Mouse (Mus musculus): ENCODE results near the gene Mprip.
"Not testable (repeated sequence)": the region's sequence is repeated elsewhere in the genome, so short reads cannot be mapped to it uniquely, and the experiment has no call there.

The Mprip gene

DNA sequence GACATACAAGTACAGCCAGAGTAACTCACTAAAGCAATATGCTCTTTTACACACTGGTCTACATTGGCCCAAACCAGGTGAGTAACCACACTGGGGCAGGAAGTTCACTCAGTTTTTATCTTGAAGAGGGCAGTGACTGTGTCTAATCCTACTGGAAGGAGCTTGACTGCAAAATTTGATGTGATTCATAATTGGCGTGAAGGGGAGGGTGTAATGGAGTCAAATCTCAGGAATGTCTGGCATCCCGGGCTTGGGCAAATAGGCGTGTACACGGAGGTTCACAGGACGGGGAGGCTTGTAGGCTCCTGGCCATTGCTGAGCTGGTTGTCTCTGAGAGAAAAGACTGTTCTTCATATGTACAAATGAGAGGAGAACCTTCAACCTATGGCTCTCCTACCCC is 5.8 kb upstream of the Mprip start:
- no peak for DNase-seq

GRCm38 (mm10) chr11:59656016-59656415 is 5.1 kb upstream of the Mprip start:
- DNase-seq = no peak

DNA sequence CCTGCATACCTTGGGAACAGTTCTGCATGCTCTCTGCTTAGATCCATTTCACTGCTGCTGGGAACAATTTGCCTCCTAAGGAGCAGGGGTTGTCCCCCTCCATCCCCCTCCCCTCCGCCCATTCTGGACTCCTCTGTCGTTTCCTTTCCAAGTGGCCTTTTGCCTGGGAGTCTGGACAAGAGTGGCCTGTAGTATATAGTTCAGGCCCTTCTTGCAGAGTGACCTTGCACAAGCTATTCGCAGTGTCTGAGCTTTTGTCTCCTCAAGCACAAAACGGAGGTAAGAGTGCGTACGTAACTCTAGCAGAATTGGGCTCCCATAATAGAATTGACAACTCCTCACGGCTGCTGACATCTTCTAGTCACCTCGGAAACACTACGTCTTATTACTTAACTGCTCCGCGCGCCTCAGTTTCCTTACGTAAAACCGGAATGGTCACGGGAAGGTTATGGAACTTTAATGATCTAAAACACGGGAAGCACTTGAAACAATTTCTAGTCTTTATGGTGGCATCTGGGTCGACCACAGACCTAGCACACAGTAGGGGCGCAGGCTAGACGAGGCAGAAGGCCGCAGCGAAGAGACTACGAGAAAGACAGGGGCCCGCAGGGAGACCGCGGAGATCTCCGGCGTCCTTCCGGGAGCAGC is 620 bp downstream of the Mprip start:
- no peak for DNase-seq

GRCm38 (mm10) chr11:59662249-59662788 is 1.2 kb downstream of the Mprip start:
- peak; percentile 97 for DNase-seq

DNA sequence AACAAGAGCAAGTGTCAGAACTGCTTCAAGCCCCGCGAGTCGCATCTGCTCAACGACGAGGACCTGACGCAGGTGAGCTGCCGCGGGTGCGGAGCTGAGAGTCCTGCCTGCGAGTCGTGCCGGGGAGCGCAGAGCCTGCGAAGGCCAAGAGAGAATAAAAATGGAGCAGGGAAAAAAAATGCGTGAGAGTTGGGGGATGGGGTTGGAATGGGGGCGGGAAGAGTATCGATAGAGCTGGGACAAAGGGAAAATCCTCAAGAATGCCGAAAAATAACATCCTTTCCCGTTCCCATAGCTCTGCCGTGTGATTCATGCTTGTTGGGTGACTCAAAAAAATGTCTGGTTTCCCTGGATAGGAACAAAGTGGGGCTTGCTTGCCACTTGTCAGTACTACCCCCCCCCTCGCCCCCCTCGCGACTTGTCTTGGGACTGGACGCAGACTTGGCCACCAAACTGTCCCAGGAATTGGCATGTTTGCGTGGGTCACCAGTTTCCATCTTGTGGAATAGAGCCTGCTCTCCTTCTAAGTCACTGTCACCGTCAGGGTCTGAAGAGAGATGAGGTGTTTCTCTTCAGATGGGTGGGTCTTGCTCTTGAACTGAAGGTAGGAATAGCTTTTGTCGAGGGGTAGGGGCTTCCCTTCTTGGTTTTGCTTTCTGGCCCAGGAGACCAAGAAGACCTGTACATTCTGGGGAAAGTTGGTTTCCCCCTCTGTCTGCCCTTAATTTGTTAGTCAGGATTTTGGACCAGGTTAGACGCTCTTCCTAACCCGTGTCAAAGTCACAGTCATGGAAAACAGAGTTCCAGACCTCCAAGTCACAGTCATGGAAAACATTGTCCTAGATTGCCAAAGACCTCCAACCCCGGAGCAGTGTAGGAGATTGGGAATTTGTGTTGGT is 2.0 kb downstream of the Mprip start:
- no peak for DNase-seq

DNA sequence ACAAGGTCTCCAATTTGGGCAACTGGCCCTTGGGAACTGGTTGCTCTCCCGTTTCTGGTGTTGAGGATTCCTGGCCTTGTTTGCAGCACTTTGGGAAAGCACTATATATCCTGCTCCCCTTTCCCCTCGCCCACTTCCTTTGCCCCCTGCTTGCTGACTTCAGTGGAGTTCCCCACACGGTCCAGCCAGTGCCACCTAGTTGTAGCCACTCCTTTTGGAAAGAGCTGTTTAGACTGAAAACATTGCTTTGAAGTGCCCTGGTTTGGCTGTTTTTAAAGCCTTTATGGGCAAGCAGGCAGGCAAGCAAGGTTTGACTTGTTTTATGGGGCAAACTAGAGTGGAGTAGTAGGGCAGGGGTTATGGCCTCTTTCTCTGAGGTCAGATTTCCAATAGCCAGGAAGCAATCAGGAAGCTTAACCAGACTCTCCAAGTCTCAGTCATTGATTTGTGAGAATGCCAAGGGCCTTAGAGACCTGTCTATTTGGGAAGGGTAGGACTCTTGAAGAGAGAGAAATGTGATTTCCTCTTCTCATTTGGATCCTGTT is 2.7 kb downstream of the Mprip start:
- no peak for DNase-seq

- peak; percentile 42 for DNase-seq
These were observed 3.7 kb downstream of the Mprip start for GRCm38 (mm10) chr11:59664818-59665217.

DNA sequence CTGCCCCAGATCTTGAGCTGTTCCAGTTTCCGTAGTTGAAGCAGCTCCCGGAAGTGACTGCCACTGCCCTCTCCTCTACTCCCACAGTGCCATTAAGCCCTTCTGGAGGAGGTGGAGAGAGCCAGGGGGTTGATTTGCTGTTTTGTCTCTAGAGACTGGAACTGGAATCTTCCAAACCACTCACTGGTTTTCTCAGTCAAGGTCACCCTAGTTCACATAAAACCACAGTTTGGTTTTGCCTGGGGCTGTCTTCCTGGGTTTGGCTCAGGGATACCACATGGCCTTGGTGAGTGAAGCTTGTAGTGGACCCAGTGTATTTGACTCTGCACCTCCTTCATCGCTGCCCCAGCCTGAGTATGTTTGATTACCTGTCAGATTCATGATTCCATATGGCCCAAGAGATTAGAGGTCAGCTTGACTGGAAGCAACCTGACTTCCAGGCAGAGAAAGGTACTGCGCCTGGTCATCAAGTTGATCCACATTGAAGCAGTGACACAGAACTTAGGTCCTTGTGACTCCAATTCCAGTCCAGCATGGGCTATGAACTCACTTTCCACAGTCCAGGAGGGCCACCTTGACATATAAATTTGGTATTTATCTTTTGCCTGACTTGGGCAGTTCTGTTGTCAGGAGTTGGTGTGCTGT is 10.1 kb downstream of the Mprip start:
- no peak for DNase-seq

DNA sequence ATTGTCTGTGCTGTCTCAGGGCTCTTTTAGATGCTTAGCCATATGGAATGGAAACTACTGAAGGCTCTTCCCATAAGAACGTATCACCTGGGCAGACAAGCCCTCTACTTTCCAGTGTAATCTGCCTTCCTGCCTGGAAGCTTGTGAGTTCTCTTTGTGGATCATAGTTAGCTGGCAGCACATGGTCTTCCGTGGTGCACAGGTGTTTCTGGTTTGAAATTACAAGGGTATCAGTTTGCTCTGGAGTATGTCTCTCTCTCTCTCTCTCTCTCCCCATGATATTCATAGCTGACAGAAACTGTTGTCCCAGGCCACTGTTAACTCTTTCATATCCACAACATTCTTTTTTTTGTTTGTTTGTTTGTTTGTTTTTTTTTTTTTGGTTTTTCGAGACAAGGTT is 12.9 kb downstream of the Mprip start:
- no peak for DNase-seq

DNA sequence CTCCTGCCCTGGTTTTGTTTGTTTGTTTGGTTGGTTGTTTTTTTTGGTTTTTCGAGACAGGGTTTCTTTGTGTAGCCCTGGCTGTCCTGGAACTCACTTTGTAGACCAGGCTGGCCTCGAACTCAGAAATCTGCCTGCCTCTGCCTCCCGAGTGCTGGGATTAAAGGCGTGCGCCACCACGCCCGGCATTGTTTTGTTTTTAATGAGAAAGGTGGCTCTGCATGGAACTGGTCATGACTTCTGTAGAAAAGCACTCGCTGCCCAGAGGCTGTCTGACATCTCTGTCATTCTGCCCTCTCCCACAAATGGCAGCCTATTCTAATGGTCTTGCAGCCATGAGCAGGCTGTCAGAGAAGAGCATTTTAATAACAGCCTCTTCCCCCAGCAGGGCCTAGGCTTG is 13.6 kb downstream of the Mprip start:
- DNase-seq = not testable (repeated sequence)

DNA sequence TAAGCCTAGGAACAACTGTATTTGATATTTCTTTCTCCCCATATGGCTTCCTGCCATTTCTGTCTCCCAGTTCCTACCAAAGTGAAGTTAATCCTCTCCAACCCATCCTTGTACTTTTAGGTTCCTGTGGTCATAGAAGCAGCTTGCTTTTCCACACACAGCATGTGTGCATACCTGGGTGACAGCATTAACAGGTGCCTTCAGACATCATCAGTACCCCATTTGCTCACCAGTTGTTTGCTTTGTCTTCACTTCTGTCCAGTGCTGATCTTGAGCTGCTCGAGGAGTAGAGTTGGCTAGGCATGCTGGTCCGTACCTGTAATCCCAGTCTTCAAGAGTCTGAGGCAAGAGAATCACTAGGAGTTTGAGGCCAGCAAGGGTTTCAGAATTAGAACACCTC is 16.7 kb downstream of the Mprip start:
- no peak for DNase-seq

- DNase-seq = no peak
These were observed 17.6 kb downstream of the Mprip start for GRCm38 (mm10) chr11:59678693-59679092.

- no peak for DNase-seq
These were observed 19.0 kb downstream of the Mprip start for GRCm38 (mm10) chr11:59680111-59680510.

- DNase-seq = no peak
These were observed 23.9 kb downstream of the Mprip start for GRCm38 (mm10) chr11:59684956-59685355.

GRCm38 (mm10) chr11:59694533-59694932 is 33.4 kb downstream of the Mprip start:
- DNase-seq = no peak

- no peak for DNase-seq
These were observed 34.4 kb downstream of the Mprip start for GRCm38 (mm10) chr11:59695550-59695949.

GRCm38 (mm10) chr11:59697572-59697971 is 36.5 kb downstream of the Mprip start:
- peak; percentile 34 for DNase-seq

- DNase-seq = no peak
These were observed 39.7 kb downstream of the Mprip start for GRCm38 (mm10) chr11:59700787-59701186.

DNA sequence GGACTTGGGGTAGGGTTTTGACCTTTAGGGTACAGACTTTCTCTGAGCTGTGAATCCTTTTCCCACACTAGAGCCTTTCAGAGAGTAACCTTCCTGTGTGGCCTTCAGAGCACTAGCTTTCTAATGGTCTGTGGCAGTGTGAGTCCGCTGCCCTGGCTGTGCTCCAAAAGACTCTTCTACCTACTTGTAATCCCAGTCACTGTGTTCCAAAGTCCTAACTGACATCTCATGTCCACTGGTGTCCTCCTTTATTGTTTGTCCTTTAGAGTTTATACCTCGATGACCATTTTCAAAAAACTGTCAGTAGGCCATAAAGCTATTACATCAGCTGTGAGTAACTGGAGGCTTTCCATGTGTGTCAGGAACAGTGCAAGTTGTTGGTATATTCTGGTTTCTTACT is 44.0 kb downstream of the Mprip start:
- no peak for DNase-seq

- DNase-seq = no peak
These were observed 46.4 kb downstream of the Mprip start for GRCm38 (mm10) chr11:59707481-59707880.

- DNase-seq = peak; percentile 78
These were observed 47.0 kb downstream of the Mprip start for GRCm38 (mm10) chr11:59707931-59708611.

DNA sequence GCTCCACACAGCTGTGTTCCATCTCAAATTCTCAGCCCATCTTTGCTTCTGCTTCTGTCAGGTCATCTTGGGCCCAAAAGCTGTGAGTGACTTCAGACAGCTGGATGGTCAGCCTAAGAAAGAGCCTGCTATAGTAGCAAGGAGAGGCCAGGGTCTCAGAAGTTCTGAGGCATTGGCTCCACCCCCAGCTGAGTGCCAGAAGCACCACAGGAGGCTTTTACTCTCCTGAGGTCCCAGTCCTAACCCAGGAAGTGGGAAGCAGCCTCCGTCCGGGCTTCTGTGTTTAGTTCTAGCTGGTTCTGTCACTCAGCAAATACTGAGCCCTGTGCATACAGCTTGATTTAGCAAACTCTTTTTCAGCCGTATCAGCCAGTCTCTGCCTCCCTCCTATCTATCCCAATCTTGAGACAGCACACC is 54.3 kb downstream of the Mprip start:
- DNase-seq = no peak

Data from layer of hippocampus, adult 9-11 months (tissue).